Mouse (Mus musculus) v-Abl transformed pro-B cells (cell line): Measurements from ENCODE around the gene Lhb.

Experiments
- in situ Hi-C, 2 experiments: fragments of 400-800 bp; cut with MboI; formaldehyde crosslinking; loops; one replicate each; pipeline ENCODE4 v1.15.1; 2025; ENCODE audit not compliant: unreplicated experiment in 2 of 2

Lhb gene

GRCm38 (mm10) chr7:45449974-45450373 lies 29.4 kb downstream of the Lhb start:
- in situ Hi-C loops: loop anchor here (5.0 to 25.0 kb wide), 3 partner anchors 112 to 245 kb away; partner anchors contain the start of genes Car11 (in 2 of the 2), Sec1 (in 2 of the 2) and Ntn5 (in 1 of the 2)

GRCm38 (mm10) chr7:45451344-45451982 lies 30.8 kb downstream of the Lhb start:
- in situ Hi-C loops: loop anchor here (5.0 to 25.0 kb wide), 3 partner anchors 111 to 243 kb away; partner anchors contain the start of genes Car11 (in 2 of the 2), Sec1 (in 2 of the 2) and Ntn5 (in 1 of the 2)

- in situ Hi-C loops: loop anchor here (5.0 to 25.0 kb wide), 3 partner anchors 107 to 240 kb away; partner anchors contain the start of genes Car11 (in 2 of the 2), Sec1 (in 2 of the 2) and Ntn5 (in 1 of the 2)
These were observed 34.4 kb downstream of the Lhb start for GRCm38 (mm10) chr7:45454971-45455370.

- in situ Hi-C loops: loop anchor here (10.0 to 25.0 kb wide), 2 partner anchors 231 to 239 kb away; partner anchors contain the start of genes Car11 (in 2 of the 2), Sec1 (in 2 of the 2) and Ntn5 (in 1 of the 2)
These were observed 35.5 kb downstream of the Lhb start for GRCm38 (mm10) chr7:45455932-45456696.

- in situ Hi-C loops: loop anchor here (10.0 to 25.0 kb wide), 2 partner anchors 231 to 238 kb away; partner anchors contain the start of genes Car11 (in 2 of the 2), Sec1 (in 2 of the 2) and Ntn5 (in 1 of the 2)
These were observed 36.1 kb downstream of the Lhb start for GRCm38 (mm10) chr7:45456721-45457203.

- in situ Hi-C loops: loop anchor here (10.0 to 25.0 kb wide), 2 partner anchors 230 to 237 kb away; partner anchors contain the start of genes Car11 (in 2 of the 2), Sec1 (in 2 of the 2) and Ntn5 (in 1 of the 2)
These were observed 36.8 kb downstream of the Lhb start for GRCm38 (mm10) chr7:45457204-45458060.

GRCm38 (mm10) chr7:45458748-45459563 lies 38.3 kb downstream of the Lhb start:
- in situ Hi-C loops: loop anchor here (10.0 to 25.0 kb wide), 2 partner anchors 228 to 236 kb away; partner anchors contain the start of genes Car11 (in 2 of the 2), Sec1 (in 2 of the 2) and Ntn5 (in 1 of the 2)

GRCm38 (mm10) chr7:45459564-45460140 lies 39.0 kb downstream of the Lhb start, which contains the start of gene Ftl1:
Ftl1 (minus strand) TSS chr7:45459884.
- in situ Hi-C loops: loop anchor here (10.0 to 25.0 kb wide), 2 partner anchors 228 to 235 kb away; partner anchors contain the start of genes Car11 (in 2 of the 2), Sec1 (in 2 of the 2) and Ntn5 (in 1 of the 2)

- in situ Hi-C loops: loop anchor here in 1 of 2 experiments (25.0 kb wide), 1 partner anchor 227 kb away; the partner anchor contains the start of genes Car11, Ntn5 and Sec1
These were observed 39.8 kb downstream of the Lhb start for GRCm38 (mm10) chr7:45460377-45460776.

GRCm38 (mm10) chr7:45460860-45461314 lies 40.3 kb downstream of the Lhb start:
- in situ Hi-C loops: loop anchor here in 1 of 2 experiments (25.0 kb wide), 1 partner anchor 226 kb away; the partner anchor contains the start of genes Car11, Ntn5 and Sec1

GRCm38 (mm10) chr7:45461326-45461725 lies 40.7 kb downstream of the Lhb start:
- in situ Hi-C loops: loop anchor here in 1 of 2 experiments (25.0 kb wide), 1 partner anchor 226 kb away; the partner anchor contains the start of genes Car11, Ntn5 and Sec1

- in situ Hi-C loops: loop anchor here in 1 of 2 experiments (25.0 kb wide), 1 partner anchor 226 kb away; the partner anchor contains the start of genes Car11, Ntn5 and Sec1
These were observed 41.2 kb downstream of the Lhb start for GRCm38 (mm10) chr7:45461781-45462180.

GRCm38 (mm10) chr7:45462325-45462724 lies 41.7 kb downstream of the Lhb start:
- in situ Hi-C loops: loop anchor here in 1 of 2 experiments (25.0 kb wide), 1 partner anchor 225 kb away; the partner anchor contains the start of genes Car11, Ntn5 and Sec1

GRCm38 (mm10) chr7:45462868-45463267 lies 42.2 kb downstream of the Lhb start:
- in situ Hi-C loops: loop anchor here in 1 of 2 experiments (25.0 kb wide), 1 partner anchor 224 kb away; the partner anchor contains the start of genes Car11, Ntn5 and Sec1

- in situ Hi-C loops: loop anchor here in 1 of 2 experiments (25.0 kb wide), 1 partner anchor 223 kb away; the partner anchor contains the start of genes Car11, Ntn5 and Sec1
These were observed 43.6 kb downstream of the Lhb start for GRCm38 (mm10) chr7:45463987-45464778.

GRCm38 (mm10) chr7:45465112-45465511 lies 44.5 kb downstream of the Lhb start:
- in situ Hi-C loops: loop anchor here in 1 of 2 experiments (25.0 kb wide), 1 partner anchor 222 kb away; the partner anchor contains the start of genes Car11, Ntn5 and Sec1
